Mouse (Mus musculus) hematopoietic multipotent progenitor cell, adult 10-12 weeks (in vitro differentiated cells): ENCODE measurements around the gene Olfr1094. TPM values are rescaled to one million over a fixed set of nuclear protein-coding genes. Genes with fewer than 3 reads are reported as not detected.

ENCODE experiments used
- polyA plus RNA-seq: library from polyadenylated mRNA; stranded (reverse); fragments of >175 nt; gene quantifications from 2 replicates; pipeline ENCODE4 v1.2.3, GENCODE M21; 2012; ENCODE audit warnings: low replicate concordance

Olfr1094 gene
- polyA plus RNA-seq, result not detected in 2 replicates

DNA sequence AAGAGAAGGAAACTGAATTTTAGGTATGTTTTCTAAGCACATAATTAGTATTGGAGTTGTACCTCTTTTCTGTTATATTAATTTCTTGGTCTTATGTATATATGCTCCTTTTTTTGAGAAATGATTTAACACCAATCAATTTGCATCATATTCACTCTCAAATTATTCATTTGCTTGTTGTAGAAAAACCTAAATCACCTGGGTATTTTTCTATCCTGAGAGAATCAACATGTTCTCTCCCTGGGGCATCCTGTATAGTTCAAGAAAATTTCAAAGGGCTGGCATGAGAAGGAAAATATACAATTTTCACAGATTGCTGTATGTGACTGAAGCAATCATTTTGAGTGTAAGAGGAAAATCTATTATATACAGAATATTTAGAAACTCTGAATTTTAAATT, at the start of gene Olfr1094:
Olfr1094 (plus strand) TSS at position 301 of the 400 bp plus-strand sequence.

DNA sequence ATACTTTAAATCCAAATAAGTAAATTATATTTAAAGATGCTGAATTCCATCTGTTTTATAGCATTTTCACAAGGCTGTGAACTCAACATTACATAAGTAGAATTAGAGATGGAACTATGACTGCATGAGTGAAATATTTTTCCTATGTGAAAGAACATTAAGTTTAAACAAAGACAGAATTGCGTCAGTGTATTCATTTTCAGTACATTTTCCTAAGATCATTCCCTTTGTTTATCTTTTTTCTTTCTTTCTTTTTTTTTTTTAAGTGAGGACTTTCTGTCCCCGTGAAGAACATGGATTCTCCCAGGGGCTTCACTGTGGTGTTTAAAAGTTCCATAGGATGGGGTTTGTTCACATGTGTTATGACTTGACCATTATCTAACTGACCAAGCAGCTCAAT, 42.3 kb upstream of the Olfr1094 start, which contains the start of gene Olfr1093:
Olfr1093 (plus strand) TSS at position 301 of the 400 bp plus-strand sequence.

DNA sequence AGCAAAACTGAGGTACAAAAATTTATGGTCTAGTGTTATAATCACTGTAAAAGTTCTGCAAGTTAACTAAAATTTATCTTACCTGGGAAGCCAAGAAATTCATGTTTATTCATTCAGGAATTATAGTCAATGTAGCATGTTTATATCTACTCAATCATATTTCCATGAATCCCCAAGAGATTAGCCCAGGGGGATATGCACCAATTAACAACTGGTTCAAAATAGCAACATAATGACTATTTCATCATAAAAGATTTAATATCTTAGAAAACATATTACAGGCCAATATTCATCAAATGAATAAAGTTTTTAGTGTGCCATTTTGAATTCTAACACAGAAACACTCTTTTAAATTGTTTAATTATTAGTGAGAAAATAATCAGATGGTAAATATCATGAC, 14.5 kb upstream of the Olfr1094 start, which contains the start of gene Olfr141:
Olfr141 (minus strand) TSS at position 101 of the 400 bp plus-strand sequence.

DNA sequence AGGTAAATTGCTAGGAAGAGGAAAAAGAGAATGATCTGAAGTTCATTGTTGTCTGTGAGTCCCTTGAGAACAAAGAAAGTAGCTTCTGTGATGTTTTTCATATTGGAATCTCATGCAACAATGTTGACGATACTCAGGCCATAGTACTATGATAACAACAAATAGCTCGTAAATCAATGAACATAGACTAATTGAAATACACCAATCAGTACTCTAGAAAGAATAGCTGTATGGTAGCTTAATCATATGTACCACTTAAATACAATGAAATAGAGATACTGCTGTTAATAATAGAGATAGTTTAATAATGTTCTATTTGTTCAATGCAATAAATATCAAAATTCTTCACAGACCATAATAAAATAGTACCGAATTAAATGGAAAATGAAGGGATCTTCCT, 27.1 kb downstream of the Olfr1094 start, which contains the start of gene Olfr1095:
Olfr1095 (minus strand) TSS at position 101 of the 400 bp plus-strand sequence.

GRCm38 (mm10) chr2:86874702-86875101, 50.2 kb downstream of the Olfr1094 start, which contains the start of gene Gm13723:
Gene Gm13723, minus strand, starts transcription at chr2:86874802.

Other genes with a start within 250 kb of the Olfr1094 start
- gene Olfr1082, start 225.7 kb upstream of the Olfr1094 start, polyA plus RNA-seq, result 0.13 TPM in 1 of 2 replicates, not detected in the other
- gene Olfr1084, start 184.9 kb upstream of the Olfr1094 start, polyA plus RNA-seq, result not detected in 2 replicates
- not detected in 2 replicates for gene Olfr1085, start 162.6 kb upstream of the Olfr1094 start, polyA plus RNA-seq
- not detected in 2 replicates for gene Olfr1086, start 144.6 kb upstream of the Olfr1094 start, polyA plus RNA-seq
- gene Olfr1087, start 126.3 kb upstream of the Olfr1094 start, polyA plus RNA-seq, result 0.20 TPM in 1 of 2 replicates, not detected in the other
- not detected in 2 replicates for gene Olfr1089, start 91.0 kb upstream of the Olfr1094 start, polyA plus RNA-seq
- not detected in 2 replicates for gene Olfr1090, start 65.7 kb upstream of the Olfr1094 start, polyA plus RNA-seq
- not detected in 2 replicates for gene Olfr1093, start 42.2 kb upstream of the Olfr1094 start, polyA plus RNA-seq
- gene Olfr141, start 14.6 kb upstream of the Olfr1094 start, polyA plus RNA-seq, result not detected in 2 replicates
- gene Olfr1095, start 27.0 kb downstream of the Olfr1094 start, polyA plus RNA-seq, result not detected in 2 replicates
- gene Gm13723, start 50.1 kb downstream of the Olfr1094 start, polyA plus RNA-seq, result not detected in 2 replicates
- not detected in 2 replicates for gene Olfr1097, start 67.6 kb downstream of the Olfr1094 start, polyA plus RNA-seq
- not detected in 2 replicates for gene Olfr1098, start 99.9 kb downstream of the Olfr1094 start, polyA plus RNA-seq
- not detected in 2 replicates for gene Olfr1099, start 136.0 kb downstream of the Olfr1094 start, polyA plus RNA-seq
- not detected in 2 replicates for gene Olfr1100, start 155.3 kb downstream of the Olfr1094 start, polyA plus RNA-seq
- gene Olfr1101, start 166.6 kb downstream of the Olfr1094 start, polyA plus RNA-seq, result not detected in 2 replicates
- not detected in 2 replicates for gene Olfr1102, start 173.7 kb downstream of the Olfr1094 start, polyA plus RNA-seq
- not detected in 2 replicates for gene Olfr1104, start 202.4 kb downstream of the Olfr1094 start, polyA plus RNA-seq
- gene Olfr1105, start 211.9 kb downstream of the Olfr1094 start, polyA plus RNA-seq, result not detected in 2 replicates
- 0.15 TPM in 1 of 2 replicates, not detected in the other for gene Olfr1106, start 227.6 kb downstream of the Olfr1094 start, polyA plus RNA-seq